Mouse (Mus musculus) CH12.LX (cell line): ENCODE measurements around the gene Gna15. TPM values are rescaled to one million over a fixed set of nuclear protein-coding genes. Genes with fewer than 3 reads are reported as not detected.
A peak's percentile ranks its signal among the peaks of the same experiment; 100 is the strongest.

Experiments
- DNase-seq: peaks from one replicate; pipeline ENCODE4 v3.0.0-alpha.2; 2013; ENCODE audit errors: extremely low read depth
- H3K27ac ChIP-seq: 2 replicates; pipeline ENCODE4 v1.5.1; 2012; ENCODE audit warnings: low read depth, mild to moderate bottlenecking, control low read depth, moderate library complexity; ENCODE audit not compliant: insufficient read depth
- H3K27me3 ChIP-seq: replicated peaks from 2 replicates; pipeline ENCODE3; 2012; ENCODE audit warnings: inconsistent platforms
- H3K36me3 ChIP-seq, 2 experiments: replicated peaks in 1 of 2; 2 replicates each; pipeline versions ENCODE3 to v1.6.1; 2012; ENCODE audit warnings: inconsistent platforms in 1 of 2, low read length in 1 of 2, mild to moderate bottlenecking in 1 of 2, mixed read lengths in 1 of 2, moderate library complexity in 1 of 2; ENCODE audit not compliant: control insufficient read depth in 1 of 2, insufficient read depth in 1 of 2
- H3K4me1 ChIP-seq, 2 experiments: 2 replicates each; pipeline ENCODE4 v1.6.1; 2012; ENCODE audit warnings: inconsistent platforms in 1 of 2, moderate library complexity in 1 of 2; ENCODE audit not compliant: insufficient read depth in 2 of 2, control insufficient read depth in 1 of 2
- H3K4me2 ChIP-seq: 2 replicates; pipeline ENCODE4 v1.6.1; 2012; ENCODE audit warnings: low read depth, mild to moderate bottlenecking, control low read depth; ENCODE audit not compliant: poor library complexity, insufficient read depth, severe bottlenecking
- H3K4me3 ChIP-seq, 3 experiments: fragments of 150-350 bp in 1 of 3; sonication (generic) in 1 of 3; replicated peaks in 1 of 3; 2 replicates each; pipeline versions ENCODE3 to v1.5.1; 2011 to 2012; ENCODE audit warnings: low read depth in 2 of 3, low read length in 2 of 3, mild to moderate bottlenecking in 2 of 3, moderate library complexity in 2 of 3, control low read depth in 1 of 3, improper control_type of control experiment in 1 of 3, inconsistent platforms in 1 of 3, mixed read lengths in 1 of 3; ENCODE audit not compliant: poor library complexity in 1 of 3
- H3K79me2 ChIP-seq: replicated peaks from 2 replicates; pipeline ENCODE4 v1.6.1; 2012; ENCODE audit warnings: mild to moderate bottlenecking, moderate library complexity; ENCODE audit not compliant: control insufficient read depth, poor library complexity, insufficient read depth, severe bottlenecking; ENCODE audit errors: extremely low read depth
- H3K9ac ChIP-seq: 2 replicates; pipeline ENCODE4 v1.6.1; 2012; ENCODE audit warnings: low read depth, mild to moderate bottlenecking, control low read depth, moderate library complexity; ENCODE audit not compliant: insufficient read depth
- H3K9me3 ChIP-seq: replicated peaks from 2 replicates; pipeline ENCODE3; 2012; ENCODE audit warnings: low read length, inconsistent platforms, mixed read lengths
- BHLHE40 ChIP-seq: IDR thresholded peaks from 2 replicates; pipeline ENCODE4 v1.6.1; 2011; ENCODE audit warnings: mild to moderate bottlenecking, low read depth, low read length, improper control_type of control experiment
- CHD1 ChIP-seq: IDR thresholded peaks from 2 replicates; pipeline ENCODE4 v1.6.1; 2012; ENCODE audit warnings: low read depth, low read length, improper control_type of control experiment, inconsistent platforms
- CHD2 ChIP-seq: IDR thresholded peaks from 2 replicates; pipeline ENCODE4 v1.6.1; 2011; ENCODE audit warnings: low read length, improper control_type of control experiment
- ELF1 ChIP-seq: IDR thresholded peaks from 2 replicates; pipeline ENCODE4 v1.6.1; 2014; ENCODE audit warnings: low read depth, mild to moderate bottlenecking, inconsistent platforms, low read length, improper control_type of control experiment
- GABPA ChIP-seq: IDR thresholded peaks from 2 replicates; pipeline ENCODE4 v1.6.1; 2012; ENCODE audit warnings: low read depth, low read length, improper control_type of control experiment, inconsistent platforms; ENCODE audit not compliant: insufficient replicate concordance
- HCFC1 ChIP-seq: IDR thresholded peaks from 2 replicates; pipeline ENCODE4 v1.6.1; 2012; ENCODE audit warnings: low read depth, mild to moderate bottlenecking, inconsistent platforms, low read length, improper control_type of control experiment
- JUN ChIP-seq: IDR thresholded peaks from 2 replicates; pipeline ENCODE4 v1.6.1; 2011; ENCODE audit warnings: low read depth, mild to moderate bottlenecking, low read length, improper control_type of control experiment, moderate library complexity; ENCODE audit not compliant: insufficient read depth
- KAT2A ChIP-seq: IDR thresholded peaks from 2 replicates; pipeline ENCODE4 v1.6.1; 2012; ENCODE audit warnings: low read length, improper control_type of control experiment, inconsistent platforms; ENCODE audit not compliant: insufficient replicate concordance
- MAX ChIP-seq: IDR thresholded peaks from 2 replicates; pipeline ENCODE4 v1.6.1; 2011; ENCODE audit warnings: low read length, improper control_type of control experiment
- MAZ ChIP-seq: IDR thresholded peaks from 2 replicates; pipeline ENCODE4 v1.6.1; 2012; ENCODE audit warnings: low read depth, mild to moderate bottlenecking, inconsistent platforms, low read length, improper control_type of control experiment, moderate library complexity
- MEF2A ChIP-seq: IDR thresholded peaks from 2 replicates; pipeline ENCODE4 v1.6.1; 2014; ENCODE audit warnings: low read depth, mild to moderate bottlenecking, inconsistent platforms, low read length, improper control_type of control experiment, borderline replicate concordance
- MXI1 ChIP-seq: IDR thresholded peaks from 2 replicates; pipeline ENCODE4 v1.6.1; 2011; ENCODE audit warnings: mild to moderate bottlenecking, low read depth, low read length, improper control_type of control experiment
- NRF1 ChIP-seq: IDR thresholded peaks from 2 replicates; pipeline ENCODE4 v1.6.1; 2014; ENCODE audit warnings: low read depth, mild to moderate bottlenecking, inconsistent platforms, low read length, improper control_type of control experiment, moderate library complexity
- SMC3 ChIP-seq: IDR thresholded peaks from 2 replicates; pipeline ENCODE4 v1.6.1; 2011; ENCODE audit warnings: low read depth, low read length, improper control_type of control experiment
- TCF12 ChIP-seq: IDR thresholded peaks from 2 replicates; pipeline ENCODE4 v1.6.1; 2014; ENCODE audit warnings: low read depth, mild to moderate bottlenecking, inconsistent platforms, low read length, improper control_type of control experiment
- UBTF ChIP-seq: IDR thresholded peaks from 2 replicates; pipeline ENCODE4 v1.6.1; 2012; ENCODE audit warnings: low read depth, mild to moderate bottlenecking, inconsistent platforms, low read length, improper control_type of control experiment, moderate library complexity
- USF2 ChIP-seq: conservative IDR thresholded peaks from 2 replicates; pipeline ENCODE4 v1.6.1; 2011; ENCODE audit warnings: low read depth, low read length, improper control_type of control experiment
- ZKSCAN1 ChIP-seq: IDR thresholded peaks from 2 replicates; pipeline ENCODE4 v1.6.1; 2012; ENCODE audit warnings: low read depth, inconsistent platforms, low read length, improper control_type of control experiment, borderline replicate concordance
- ZMIZ1 ChIP-seq: IDR thresholded peaks from 2 replicates; pipeline ENCODE4 v1.6.1; 2012; ENCODE audit warnings: low read depth, mild to moderate bottlenecking, inconsistent platforms, low read length, improper control_type of control experiment
- ZNF384 ChIP-seq: IDR thresholded peaks from 2 replicates; pipeline ENCODE4 v1.6.1; 2012; ENCODE audit warnings: low read depth, low read length, improper control_type of control experiment, inconsistent platforms
- dilution Hi-C: fragments of 300-500 bp; cut with MboI; formaldehyde crosslinking; loops from 2 replicates; pipeline ENCODE4 v1.14.3; 2020; ENCODE audit warnings: low sequenced_read_pairs; ENCODE audit not compliant: extremely low pct_unique_long_range_greater_than_20kb, extremely low pct_ligation_motif_present
- in situ Hi-C: fragments of 300-500 bp; cut with MboI; formaldehyde crosslinking; loops from 3 replicates; pipeline ENCODE4 v1.14.3; 2019; ENCODE audit warnings: low sequenced_read_pairs, low pct_ligation_motif_present, low pct_unique_long_range_greater_than_20kb, mixed read lengths
- polyA plus RNA-seq: library from polyadenylated mRNA; unstranded; fragments of >175 nt; gene quantifications from 2 replicates; pipeline ENCODE4 v1.2.1, GENCODE M21; 2012; ENCODE audit warnings: low read depth; ENCODE audit not compliant: insufficient read length
- total RNA-seq, 2 experiments: library from RNA; depleted of rRNA; stranded (reverse); fragments of 300-350 nt in 1 of 2; fragments of >200 nt in 1 of 2; gene quantifications; 2 replicates each; pipeline ENCODE4 v1.2.3; 2012 to 2014

Gene Gna15
- total and polyA plus RNA-seq, 3 experiments, result 5.2 to 10.0 (median 5.2) TPM

GRCm38 (mm10) chr10:81526779-81527178 is 2.8 kb upstream of the Gna15 start (continued):
- TF ChIP-seq JUN (no peak), BHLHE40 (no peak), USF2 (no peak), UBTF (no peak), MXI1 (no peak), ZMIZ1 (no peak), KAT2A (no peak), ZNF384 (no peak), GABPA (no peak), TCF12 (peak; percentile 94), SMC3 (peak; percentile 97), CHD2 (no peak), HCFC1 (no peak; the same call in 1 of the 2 replicates), MEF2A (peak; percentile 62; the same call in 1 of the 2 replicates)

DNA sequence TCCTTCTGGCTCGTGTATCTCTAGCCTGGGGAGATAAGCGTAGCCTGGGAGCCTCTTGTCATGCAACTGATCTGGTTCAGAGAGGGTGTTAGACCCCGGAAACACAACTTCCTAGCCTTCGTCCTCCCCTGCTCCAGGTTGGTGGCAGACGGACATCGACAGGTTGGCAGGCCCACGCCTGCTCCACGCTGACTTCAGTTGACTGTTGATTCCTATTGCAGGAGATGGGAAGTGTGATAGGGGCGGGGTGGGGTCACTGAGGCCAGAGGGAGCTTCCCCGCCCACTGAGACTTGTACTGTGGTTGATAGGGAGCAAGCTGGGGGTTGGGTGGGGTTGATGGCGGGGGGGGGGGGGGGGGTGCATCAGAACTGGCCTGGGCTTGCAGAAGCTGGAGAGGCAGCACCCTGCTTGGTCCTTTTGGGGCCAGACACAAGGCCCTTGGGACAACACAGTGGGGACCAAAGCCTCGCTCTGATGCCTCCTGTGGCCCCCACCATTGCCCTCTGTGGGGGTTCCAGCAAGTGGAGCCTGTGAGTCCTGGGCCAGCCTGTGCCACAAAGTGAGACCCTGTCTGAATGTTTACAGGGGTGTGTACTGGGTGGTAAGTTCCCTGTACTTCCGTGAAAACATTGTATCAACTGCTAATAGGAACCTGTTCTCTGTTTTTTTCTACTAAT is 1.1 kb upstream of the Gna15 start:
- H3K9me3 ChIP-seq, result no peaks in the 10 kb centered on the region
- peaks cover 8 to 30% of the 10 kb centered on the region in 2 experiments for H3K4me1 ChIP-seq
- no peak for DNase-seq
- H3K27ac ChIP-seq, result 0 out of 2 replicates have a peak overlapping the region, but pooled peaks have one; percentile 28
- dilution Hi-C loops (no loop called here), in situ Hi-C loops (no loop called here)
- H3K27me3 ChIP-seq, result peaks cover 4% of the 10 kb centered on the region
- TF ChIP-seq ZMIZ1 (no peak), NRF1 (no peak), BHLHE40 (no peak), ZKSCAN1 (no peak)
- no peak overlapping the region for H3K4me2 ChIP-seq
- no peak overlapping the region for H3K9ac ChIP-seq
- peaks cover 12 to 20% of the 10 kb centered on the region in 2 experiments for H3K36me3 ChIP-seq
- no peak overlapping the region for H3K4me3 ChIP-seq
- H3K79me2 ChIP-seq, result no peaks in the 10 kb centered on the region

DNA sequence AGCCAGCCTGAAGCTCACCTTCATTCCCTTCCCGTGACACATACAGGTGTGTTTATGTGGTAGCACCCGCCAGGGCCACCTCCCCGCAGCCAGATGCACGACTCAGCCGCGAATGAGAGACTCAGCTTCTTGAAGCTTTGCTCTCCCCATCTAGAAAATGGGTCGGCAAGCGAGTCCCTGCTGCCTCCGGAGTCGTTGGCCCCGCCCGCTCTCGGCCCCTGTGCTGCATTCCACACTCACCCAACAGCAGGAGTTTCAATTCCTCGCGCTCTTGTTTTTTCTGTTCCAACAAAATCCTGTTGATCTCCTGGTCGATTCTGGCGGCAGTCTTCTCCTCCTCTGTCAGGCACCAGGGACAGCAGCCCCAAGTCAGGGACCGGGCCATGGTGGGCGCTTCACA is 455 bp downstream of the Gna15 start:
- peaks cover 17 to 46% of the 10 kb centered on the region in 2 experiments for H3K4me1 ChIP-seq
- peaks cover 0 to 4% of the 10 kb centered on the region in 2 experiments for H3K36me3 ChIP-seq
- TF ChIP-seq ZMIZ1 (no peak), ZKSCAN1 (no peak), BHLHE40 (no peak), MAX (no peak), GABPA (no peak), NRF1 (no peak), CHD2 (no peak), JUN (no peak), TCF12 (no peak), ELF1 (no peak), CHD1 (no peak), KAT2A (no peak), MAZ (no peak)
- dilution Hi-C loops (no loop called here), in situ Hi-C loops (no loop called here)
- no peaks in the 10 kb centered on the region for H3K79me2 ChIP-seq
- peak overlapping the region; percentile 42 to 49 (median 48) for H3K4me3 ChIP-seq
- H3K27ac ChIP-seq, result peak overlapping the region; percentile 37; the same call in 1 of the 2 replicates
- H3K9ac ChIP-seq, result peak overlapping the region; percentile 20; the same call in 1 of the 2 replicates
- peaks cover 4% of the 10 kb centered on the region for H3K27me3 ChIP-seq
- no peaks in the 10 kb centered on the region for H3K9me3 ChIP-seq
- peak overlapping the region; percentile 54 for H3K4me2 ChIP-seq
- no peak for DNase-seq
